ENCODE assay signal across 8 mouse cellular contexts in genomic region chr10:128744211-128744610, GRCm38 (mm10). TPM values are rescaled to one million over a fixed set of nuclear protein-coding genes. Genes with fewer than 3 reads are reported as not detected.
DNase-seq lines count a peak whose midpoint lies in the region; ATAC-seq and TF ChIP-seq lines count a peak whose summit lies in the region.

No protein-coding gene starts in this region.

- H3K27ac ChIP-seq in testis, adult 2 months (ENCODE audit: control insufficient read depth, insufficient read depth, low read depth, low read length) = peak overlapping the region; percentile 39; the same call in 1 of the 2 replicates
- peak overlapping the region; percentile 16; the same call in 1 of the 2 replicates for H3K27ac ChIP-seq in olfactory bulb, adult 2 months (ENCODE audit: insufficient read depth, low read depth, low read length)

- peak overlapping the region; percentile 89 for H3K4me3 ChIP-seq in testis, adult 2 months (ENCODE audit: control insufficient read depth, low read depth, low read length)
- peak overlapping the region; percentile 65 for H3K4me3 ChIP-seq in olfactory bulb, adult 2 months (ENCODE audit: insufficient read depth, low read depth, low read length)

- DNase-seq in cerebellum, adult 9-11 months = peak; percentile 25
- DNase-seq in cerebellum, postnatal 4 days (ENCODE audit: low spot score in 2 of 2) = no peak
- no peak for DNase-seq in testis, postnatal 10 days (ENCODE audit: low spot score)
- peak; percentile 35 for DNase-seq in large intestine, adult 2 months (ENCODE audit: low read depth, low spot score)

- H3K36me3 ChIP-seq in testis, adult 2 months (ENCODE audit: control insufficient read depth, insufficient read depth, low read length) = no peaks in the 10 kb centered on the region

- no peak for ATAC-seq in cerebellum, adult (ENCODE audit: insufficient number of reproducible peaks, low FRiP score, low TSS enrichment)
- no peak for ATAC-seq in erythroblast, adult 5-6 weeks (replicated peaks; ENCODE audit: low FRiP score, poor library complexity, severe bottlenecking)

- H3K27me3 ChIP-seq in testis, adult 2 months (ENCODE audit: control insufficient read depth, insufficient read depth, low read length) = no peaks in the 10 kb centered on the region

- H3K4me1 ChIP-seq in testis, adult 2 months (ENCODE audit: control insufficient read depth, insufficient read depth, low read length) = peaks cover 14% of the 10 kb centered on the region
- peaks cover 12% of the 10 kb centered on the region for H3K4me1 ChIP-seq in olfactory bulb, adult 2 months (ENCODE audit: control insufficient read depth, insufficient read depth, low read length)

- no peak for TF ChIP-seq POLR2A in testis, adult 2 months (IDR thresholded peaks at IDR 0.05; ENCODE audit: control insufficient read depth, low read depth, low read length)
- TF ChIP-seq POLR2A in olfactory bulb, adult 2 months (IDR thresholded peaks at IDR 0.05; ENCODE audit: insufficient read depth, low read depth, low read length) = no peak

- WGBS in large intestine, adult 2 months = 11% methylated on average over 8 of the region's 8 CpGs
- WGBS in olfactory bulb, adult 2 months = 35% methylated on average over 8 of the region's 8 CpGs

- TF ChIP-seq CTCF in testis, adult 2 months (IDR thresholded peaks at IDR 0.05; ENCODE audit: control insufficient read depth, insufficient read depth, insufficient replicate concordance, low read depth, low read length) = no peak
- TF ChIP-seq CTCF in olfactory bulb, adult 2 months (IDR thresholded peaks at IDR 0.05; ENCODE audit: insufficient read depth, low read depth, low read length) = no peak

RNA-seq across cellular contexts. Expression of gene Dgka, which starts 0.4 kb away (rescaled TPM):
- 124 TPM in 2 replicates for polyA plus RNA-seq in testis, adult 2 months (2012; rRNA removed)
- polyA plus RNA-seq in large intestine, adult 2 months (2012; rRNA removed) = 88.1 and 115 TPM in 2 replicates
- polyA plus RNA-seq in olfactory bulb, adult 2 months (2012; ENCODE audit: insufficient read depth, insufficient read length, low replicate concordance, missing spikeins) = 167 TPM in 1 of 2 replicates, not detected in the other
- 8.2 and 13.4 TPM in 2 replicates for total RNA-seq in erythroblast, adult 5-6 weeks (2015; ENCODE audit: low replicate concordance)
- total RNA-seq in erythroblast, adult 5-6 weeks (2017; ENCODE audit: low replicate concordance) = 2.9 and 4.7 TPM in 2 replicates

RNA-seq across cellular contexts. Expression of gene Pym1, which starts 3.5 kb away (rescaled TPM):
- polyA plus RNA-seq in testis, adult 2 months (2012; rRNA removed) = 19.5 TPM in 2 replicates
- 26.2 and 26.5 TPM in 2 replicates for polyA plus RNA-seq in large intestine, adult 2 months (2012; rRNA removed)
- not detected in 2 replicates for polyA plus RNA-seq in olfactory bulb, adult 2 months (2012; ENCODE audit: insufficient read depth, insufficient read length, low replicate concordance, missing spikeins)
- total RNA-seq in erythroblast, adult 5-6 weeks (2015; ENCODE audit: low replicate concordance) = 2.5 and 17.5 TPM in 2 replicates
- 9.1 and 12.4 TPM in 2 replicates for total RNA-seq in erythroblast, adult 5-6 weeks (2017; ENCODE audit: low replicate concordance)

RNA-seq across cellular contexts. Expression of gene Cdk2, which starts 39.4 kb away (rescaled TPM):
- polyA plus RNA-seq in testis, adult 2 months (2012; rRNA removed) = 53.1 and 61.0 TPM in 2 replicates
- 25.9 and 27.0 TPM in 2 replicates for polyA plus RNA-seq in large intestine, adult 2 months (2012; rRNA removed)
- polyA plus RNA-seq in olfactory bulb, adult 2 months (2012; ENCODE audit: insufficient read depth, insufficient read length, low replicate concordance, missing spikeins) = not detected in 2 replicates
- total RNA-seq in erythroblast, adult 5-6 weeks (2015; ENCODE audit: low replicate concordance) = 29.8 and 37.2 TPM in 2 replicates
- total RNA-seq in erythroblast, adult 5-6 weeks (2017; ENCODE audit: low replicate concordance) = 21.0 and 34.3 TPM in 2 replicates

RNA-seq across cellular contexts. Expression of gene Pmel, which starts 40.2 kb away (rescaled TPM):
- polyA plus RNA-seq in testis, adult 2 months (2012; rRNA removed) = 24.6 and 27.7 TPM in 2 replicates
- 2.6 and 2.8 TPM in 2 replicates for polyA plus RNA-seq in large intestine, adult 2 months (2012; rRNA removed)
- not detected in 2 replicates for polyA plus RNA-seq in olfactory bulb, adult 2 months (2012; ENCODE audit: insufficient read depth, insufficient read length, low replicate concordance, missing spikeins)
- not detected in 2 replicates for total RNA-seq in erythroblast, adult 5-6 weeks (2015; ENCODE audit: low replicate concordance)
- not detected in 2 replicates for total RNA-seq in erythroblast, adult 5-6 weeks (2017; ENCODE audit: low replicate concordance)

RNA-seq across cellular contexts. Expression of gene Mmp19, which starts 46.5 kb away (rescaled TPM):
- 1.3 and 1.6 TPM in 2 replicates for polyA plus RNA-seq in testis, adult 2 months (2012; rRNA removed)
- 2.9 and 3.1 TPM in 2 replicates for polyA plus RNA-seq in large intestine, adult 2 months (2012; rRNA removed)
- polyA plus RNA-seq in olfactory bulb, adult 2 months (2012; ENCODE audit: insufficient read depth, insufficient read length, low replicate concordance, missing spikeins) = not detected in 2 replicates
- 0.38 TPM in 1 of 2 replicates, not detected in the other for total RNA-seq in erythroblast, adult 5-6 weeks (2015; ENCODE audit: low replicate concordance)
- total RNA-seq in erythroblast, adult 5-6 weeks (2017; ENCODE audit: low replicate concordance) = 0.85 and 1.5 TPM in 2 replicates

Comparison
In these comparisons a context has a peak if more than half of its experiments do, and no peak if none do; other contexts are left out.
1. DNase-seq: peak in cerebellum, adult 9-11 months (single experiment) and large intestine, adult 2 months (single experiment); none in cerebellum, postnatal 4 days (0 of 2) and testis, postnatal 10 days (single experiment).
2. RNA of gene Pym1, which starts 3.5 kb away (polyA plus RNA-seq): 26.2 to 26.5 TPM in large intestine, adult 2 months and 19.5 TPM in testis, adult 2 months; not detected in olfactory bulb, adult 2 months; every median in the first group is over 10 times any median in the second.